Mouse (Mus musculus): ENCODE data around the gene Zfp422.

GRCm38 (mm10) chr6:116632129-116632528, 3.3 kb upstream of the Zfp422 start:
- no peak for TF ChIP-seq POLR2A (IDR thresholded peaks at IDR 0.05; ENCODE audit: borderline replicate concordance, low read depth, low read length)
- TF ChIP-seq CTCF (IDR thresholded peaks at IDR 0.05; ENCODE audit: low read depth, low read length): peak; percentile 92
